Mouse (Mus musculus): ENCODE measurements at regions not wholly inside any gene's neighbourhood (a gene's known extent, or its start where the extent isn't known, plus 50 kb on each side); places are given as distances from the start of the nearest gene placed in this dataset.

DNA sequence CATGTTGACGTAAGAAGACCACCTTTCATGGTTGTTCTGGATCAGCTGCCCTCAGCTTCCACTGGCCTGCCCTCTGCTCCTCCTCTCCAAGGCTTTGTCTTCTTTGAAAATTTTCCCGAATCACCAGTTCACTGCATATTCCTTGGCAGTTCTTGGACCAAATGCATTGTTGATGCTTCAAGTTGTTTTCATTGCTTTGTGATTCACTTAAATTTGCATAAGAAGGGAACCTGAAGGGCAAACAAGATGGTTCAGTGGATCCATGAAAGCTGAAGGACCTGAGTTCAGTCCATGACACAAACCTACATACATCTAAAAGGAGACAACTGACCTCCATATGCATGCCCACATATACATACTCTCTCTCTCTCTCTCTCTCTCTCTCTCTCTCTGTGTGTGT, 69.4 kb upstream of the Mpped2 start:
- in situ Hi-C loops (cut with MboI; ENCODE audit: low pct_unique_long_range_greater_than_20kb in 1 of 2, low sequenced_read_pairs in 2 of 2, unreplicated experiment in 1 of 2), result no loop called here

DNA sequence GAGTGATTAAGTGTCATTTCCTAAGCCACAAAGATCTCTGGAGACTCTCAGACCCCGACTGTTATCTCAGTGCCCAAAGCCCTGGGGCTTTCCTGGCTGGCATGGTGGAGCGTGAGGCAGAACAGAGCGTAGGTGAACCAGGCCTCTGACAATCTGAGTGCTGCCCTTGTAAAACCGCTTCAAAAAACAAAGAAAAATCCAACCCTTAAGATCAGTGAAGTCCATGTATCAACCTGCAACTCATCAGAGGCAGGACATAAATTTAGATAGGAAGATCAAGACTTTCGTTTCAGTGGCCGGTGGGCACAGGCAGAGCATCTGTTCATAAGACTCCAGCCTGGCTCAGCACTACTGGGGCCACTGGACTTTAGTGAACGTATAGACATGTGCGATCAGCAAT, 61.1 kb upstream of the Mpped2 start:
- in situ Hi-C loops (cut with MboI; ENCODE audit: low pct_unique_long_range_greater_than_20kb in 1 of 2, low sequenced_read_pairs in 2 of 2, unreplicated experiment in 1 of 2), result no loop called here

All from mouse embryonic stem cell (cell line).